Mouse (Mus musculus) colon, adult 2 months (tissue): ENCODE measurements around the gene Zfp969. TPM values are rescaled to one million over a fixed set of nuclear protein-coding genes. Genes with fewer than 3 reads are reported as not detected.

Experiments
- polyA plus RNA-seq: library from polyadenylated mRNA; depleted of rRNA; stranded (reverse); fragments of >200 nt; gene quantifications from 2 replicates; pipeline ENCODE4 v1.2.3, GENCODE M21; 2012; rRNA removed

The Zfp969 gene
- not detected in 2 replicates for polyA plus RNA-seq

GRCm38 (mm10) chr2:175703546-175703945 is at the start of gene Zfp969:
Zfp969 (minus strand) TSS chr2:175703646.

GRCm38 (mm10) chr2:175741237-175741636 is 37.8 kb upstream of the Zfp969 start, which contains the start of gene Gm2007:
Gm2007 (plus strand) TSS chr2:175741537.

GRCm38 (mm10) chr2:175643678-175644077 is 59.8 kb downstream of the Zfp969 start, which contains the start of gene Gm11007:
Gm11007 (plus strand) TSS chr2:175643978.

Other genes starting within 250 kb of the Zfp969 start
- 0.10 and 0.15 TPM in 2 replicates for gene Zfp965, start 233.7 kb downstream of the Zfp969 start, polyA plus RNA-seq
- gene Gm11007, start 59.7 kb downstream of the Zfp969 start, polyA plus RNA-seq: not detected in 2 replicates
- gene Gm2007, start 37.9 kb upstream of the Zfp969 start, polyA plus RNA-seq: not detected in 2 replicates
- 0.29 and 0.37 TPM in 2 replicates for gene Gm14288, start 97.4 kb upstream of the Zfp969 start, polyA plus RNA-seq
- not detected in 2 replicates for gene Gm6710, start 165.6 kb upstream of the Zfp969 start, polyA plus RNA-seq
- gene Zfp966, start 227.5 kb upstream of the Zfp969 start, polyA plus RNA-seq: 0.16 and 0.22 TPM in 2 replicates